Mouse (Mus musculus) lung, adult 2 months (tissue): ENCODE results near the gene Nfat5.

Source experiments
- CTCF ChIP-seq: fragments of 200-500 bp; IDR thresholded peaks from 2 replicates; pipeline ENCODE4 v1.5.1; 2011; ENCODE audit warnings: mild to moderate bottlenecking, low read length, control low read depth; ENCODE audit not compliant: insufficient read depth
- POLR2A ChIP-seq: fragments of 200-500 bp; IDR thresholded peaks from 2 replicates; pipeline ENCODE4 v1.6.1; 2011; ENCODE audit warnings: low read depth, mild to moderate bottlenecking, control low read depth, low read length, borderline replicate concordance; ENCODE audit errors: extremely low read depth

- TF ChIP-seq CTCF = no peak
- no peak for TF ChIP-seq POLR2A
Observed at GRCm38 (mm10) chr8:107336480-107336879, 43.2 kb downstream of the Nfat5 start.
